Mouse (Mus musculus) neural tube, embryonic 13.5 days (tissue): ENCODE results near the gene Gm9733. TPM values are rescaled to one million over a fixed set of nuclear protein-coding genes. Genes with fewer than 3 reads are reported as not detected.

Experiments
- polyA plus RNA-seq: library from polyadenylated mRNA; unstranded; fragments of >200 nt; fragmentation: Nextera tagmentation; extraction: Ambion mirVana; gene quantifications from 2 replicates; pipeline ENCODE4 v1.2.1, GENCODE M21; 2015

Gene Gm9733
- polyA plus RNA-seq, 1 experiment from 2014 or later: not detected

Other genes starting within 250 kb of the Gm9733 start
- gene Sirpb1a, start 94.2 kb upstream of the Gm9733 start, polyA plus RNA-seq: not detected in 2 replicates
- gene Sirpb1b, start 242.8 kb upstream of the Gm9733 start, polyA plus RNA-seq: not detected in 2 replicates